Comparison of ENCODE assay signal across 16 mouse cellular contexts in genomic region chr11:107390001-107390400, GRCm38 (mm10).
DNase-seq lines count a peak whose midpoint lies in the region; ATAC-seq lines count a peak whose summit lies in the region.
"Had no signal": no experiment of that assay in that cellular context is flagged by ENCODE, and none has a peak within 500 bp of the region (broad histone marks: within the 10 kb centered on the region; RNA-seq: fewer than 3 reads in every experiment).

No protein-coding gene starts in this region.

- 65% methylated on average over 10 of the region's 10 CpGs for WGBS in hindbrain, embryonic 14.5 days
- WGBS in hindbrain, embryonic 11.5 days = 68% methylated on average over 10 of the region's 10 CpGs
- 75% methylated on average over 10 of the region's 10 CpGs for WGBS in midbrain, embryonic 10.5 days
- 73% methylated on average over 10 of the region's 10 CpGs for WGBS in embryonic facial prominence, embryonic 10.5 days

- H3K27me3 ChIP-seq in hindbrain, embryonic 14.5 days (ENCODE audit: control insufficient read depth, insufficient read depth, low read length) = no peaks in the 10 kb centered on the region
- no peaks in the 10 kb centered on the region for H3K27me3 ChIP-seq in hindbrain, embryonic 11.5 days (ENCODE audit: control insufficient read depth, insufficient read depth, low read length)
- no peaks in the 10 kb centered on the region for H3K27me3 ChIP-seq in midbrain, embryonic 10.5 days (ENCODE audit: low read depth, poor library complexity, severe bottlenecking)
- no peaks in the 10 kb centered on the region for H3K27me3 ChIP-seq in embryonic facial prominence, embryonic 10.5 days (replicated peaks; ENCODE audit: low read depth, poor library complexity, severe bottlenecking)
- H3K27me3 ChIP-seq: stomach, embryonic 15.5 days had no signal

- ATAC-seq in hindbrain, embryonic 14.5 days (ENCODE audit: low FRiP score) = no peak
- no peak for ATAC-seq in hindbrain, embryonic 11.5 days (ENCODE audit: low FRiP score)
- no peak; the same call in 1 of the 2 replicates for ATAC-seq in frontal cortex, adult (ENCODE audit: low TSS enrichment)

- H3K27ac ChIP-seq in hindbrain, embryonic 14.5 days = peak overlapping the region; percentile 4; the same call in 1 of the 2 replicates
- no peak overlapping the region for H3K27ac ChIP-seq in hindbrain, embryonic 11.5 days (ENCODE audit: low read depth, low read length)
- H3K27ac ChIP-seq in midbrain, embryonic 10.5 days (replicated peaks) = peak overlapping the region; percentile 56
- no peak overlapping the region for H3K27ac ChIP-seq in embryonic facial prominence, embryonic 10.5 days (replicated peaks)
- H3K27ac ChIP-seq: stomach, embryonic 15.5 days had no signal

- 0 out of 2 replicates have a peak, but pooled peaks cover 4% of the 10 kb centered on the region for H3K4me1 ChIP-seq in hindbrain, embryonic 14.5 days (replicated peaks; ENCODE audit: control insufficient read depth, insufficient read depth, low read length)
- H3K4me1 ChIP-seq in hindbrain, embryonic 11.5 days (replicated peaks; ENCODE audit: control insufficient read depth, insufficient read depth, low read length) = peaks cover 3% of the 10 kb centered on the region; the same call in 1 of the 2 replicates
- peaks cover 28% of the 10 kb centered on the region for H3K4me1 ChIP-seq in midbrain, embryonic 10.5 days
- peaks cover 27% of the 10 kb centered on the region for H3K4me1 ChIP-seq in embryonic facial prominence, embryonic 10.5 days
- H3K4me1 ChIP-seq: stomach, embryonic 15.5 days had no signal

- no peak overlapping the region for H3K4me2 ChIP-seq in hindbrain, embryonic 14.5 days (replicated peaks)
- H3K4me2 ChIP-seq in hindbrain, embryonic 11.5 days (replicated peaks; ENCODE audit: low read depth, low read length) = no peak overlapping the region
- H3K4me2 ChIP-seq: liver, embryonic 11.5 days; stomach, embryonic 15.5 days had no signal

- H3K9ac ChIP-seq in hindbrain, embryonic 14.5 days = no peak overlapping the region
- H3K9ac ChIP-seq in hindbrain, embryonic 11.5 days (ENCODE audit: low read depth, low read length) = no peak overlapping the region
- H3K9ac ChIP-seq: stomach, embryonic 15.5 days had no signal

- H3K36me3 ChIP-seq in hindbrain, embryonic 14.5 days (replicated peaks; ENCODE audit: control insufficient read depth, insufficient read depth) = no peaks in the 10 kb centered on the region
- no peaks in the 10 kb centered on the region; the same call in 1 of the 2 replicates for H3K36me3 ChIP-seq in hindbrain, embryonic 11.5 days (ENCODE audit: control insufficient read depth, insufficient read depth, low read length)
- peaks cover 4% of the 10 kb centered on the region; the same call in 1 of the 2 replicates for H3K36me3 ChIP-seq in midbrain, embryonic 10.5 days
- peaks cover 9% of the 10 kb centered on the region for H3K36me3 ChIP-seq in embryonic facial prominence, embryonic 10.5 days (replicated peaks)
- H3K36me3 ChIP-seq: stomach, embryonic 15.5 days had no signal

- no peaks in the 10 kb centered on the region for H3K9me3 ChIP-seq in hindbrain, embryonic 14.5 days (ENCODE audit: control insufficient read depth, low read length)
- no peaks in the 10 kb centered on the region for H3K9me3 ChIP-seq in hindbrain, embryonic 11.5 days (ENCODE audit: control insufficient read depth, low read length)
- no peaks in the 10 kb centered on the region for H3K9me3 ChIP-seq in midbrain, embryonic 10.5 days (replicated peaks)
- no peaks in the 10 kb centered on the region for H3K9me3 ChIP-seq in embryonic facial prominence, embryonic 10.5 days
- H3K9me3 ChIP-seq: stomach, embryonic 15.5 days had no signal

- no peak for DNase-seq in hindbrain, embryonic 14.5 days (ENCODE audit: low spot score)
- DNase-seq in hindbrain, embryonic 11.5 days (ENCODE audit: low spot score) = no peak
- DNase-seq in right cerebral cortex, postnatal 14 days = peak; percentile 33
- no peak for DNase-seq in right cerebral cortex, adult 18-20 months
- DNase-seq in midbrain, embryonic 10.5 days (ENCODE audit: low spot score) = no peak
- DNase-seq in embryonic facial prominence, embryonic 10.5 days (ENCODE audit: low spot score) = no peak
- DNase-seq in frontal cortex, postnatal 14 days (ENCODE audit: low spot score in 2 of 2) = no peak
- DNase-seq: cerebellum, adult 9-11 months; gastrocnemius, postnatal 10 days; heart, postnatal 36 days; kidney, adult 18-20 months; kidney, postnatal 36 days; thymus, postnatal 25 days had no signal

- no peak overlapping the region for H3K4me3 ChIP-seq in hindbrain, embryonic 14.5 days (replicated peaks; ENCODE audit: low read length)
- no peak overlapping the region for H3K4me3 ChIP-seq in hindbrain, embryonic 11.5 days (ENCODE audit: low read depth, low read length)
- no peak overlapping the region for H3K4me3 ChIP-seq in midbrain, embryonic 10.5 days
- H3K4me3 ChIP-seq in embryonic facial prominence, embryonic 10.5 days = no peak overlapping the region
- H3K4me3 ChIP-seq: stomach, embryonic 15.5 days had no signal

Comparison
In these comparisons a context has a peak if more than half of its experiments do, and no peak if none do; other contexts are left out.
1. H3K27ac ChIP-seq: peak in hindbrain, embryonic 14.5 days (single experiment) and midbrain, embryonic 10.5 days (single experiment); none in hindbrain, embryonic 11.5 days (single experiment) and embryonic facial prominence, embryonic 10.5 days (single experiment).